Mouse (Mus musculus): ENCODE data around the gene Ccdc24.

GRCm38 (mm10) chr4:117871787-117872186 lies 570 bp downstream of the Ccdc24 start:
- TF ChIP-seq CTCF (IDR thresholded peaks at IDR 0.05; ENCODE audit: extremely low read depth, insufficient read depth, insufficient read length, insufficient replicate concordance) (no peak), POLR2A (IDR thresholded peaks at IDR 0.05; ENCODE audit: low read depth, low read length) (no peak)

Data from spleen, adult 2 months (tissue).